Mouse (Mus musculus) spleen, postnatal 36 days (tissue): ENCODE data around the gene Spop.

Experiments
- DNase-seq, 2 experiments: peaks; one replicate each; pipeline ENCODE4 v3.0.0; 2022; ENCODE audit warnings: low spot score in 2 of 2, mixed read lengths in 1 of 2

Spop gene

GRCm38 (mm10) chr11:95413641-95414535, at the start of gene Spop:
Gene Spop (plus strand): TSS chr11:95414080.
- peak; percentile 88 to 94 for DNase-seq

- no peak for DNase-seq
Observed at GRCm38 (mm10) chr11:95364388-95364787, 49.5 kb upstream of the Spop start.

- DNase-seq: peak in 1 of 2 experiments; percentile 46
Observed at GRCm38 (mm10) chr11:95365596-95365995, 48.3 kb upstream of the Spop start.

- no peak for DNase-seq
Observed at GRCm38 (mm10) chr11:95366280-95366897, 47.5 kb upstream of the Spop start.

GRCm38 (mm10) chr11:95367011-95367735, 46.7 kb upstream of the Spop start:
- DNase-seq: peak in 1 of 2 experiments; percentile 29

- no peak for DNase-seq
Observed at GRCm38 (mm10) chr11:95368231-95368823, 45.6 kb upstream of the Spop start.

GRCm38 (mm10) chr11:95368871-95369270, 45.0 kb upstream of the Spop start:
- DNase-seq: no peak

- peak in 1 of 2 experiments; percentile 17 for DNase-seq
Observed at GRCm38 (mm10) chr11:95369964-95370890, 43.7 kb upstream of the Spop start.

GRCm38 (mm10) chr11:95371182-95371581, 42.7 kb upstream of the Spop start:
- DNase-seq: no peak

GRCm38 (mm10) chr11:95378926-95379325, 35.0 kb upstream of the Spop start:
- no peak for DNase-seq

- no peak for DNase-seq
Observed at GRCm38 (mm10) chr11:95379552-95379951, 34.3 kb upstream of the Spop start.

GRCm38 (mm10) chr11:95380711-95381110, 33.2 kb upstream of the Spop start:
- no peak for DNase-seq

- DNase-seq: no peak
Observed at GRCm38 (mm10) chr11:95381146-95381545, 32.7 kb upstream of the Spop start.

- DNase-seq: no peak
Observed at GRCm38 (mm10) chr11:95383331-95383986, 30.4 kb upstream of the Spop start.

GRCm38 (mm10) chr11:95384004-95384318, 29.9 kb upstream of the Spop start:
- no peak for DNase-seq

- peak; percentile 95 to 96 for DNase-seq
Observed at GRCm38 (mm10) chr11:95384319-95384972, 29.4 kb upstream of the Spop start, which contains the start of gene Slc35b1. Gene Slc35b1 (plus strand): TSS chr11:95384692.

- no peak for DNase-seq
Observed at GRCm38 (mm10) chr11:95384973-95385320, 28.9 kb upstream of the Spop start.

GRCm38 (mm10) chr11:95387354-95387753, 26.5 kb upstream of the Spop start:
- no peak for DNase-seq

- DNase-seq: no peak
Observed at GRCm38 (mm10) chr11:95389006-95389405, 24.9 kb upstream of the Spop start.

GRCm38 (mm10) chr11:95390420-95390819, 23.5 kb upstream of the Spop start:
- DNase-seq: no peak
